Mouse (Mus musculus) stomach, adult 2 months (tissue): ENCODE results near the gene Sqor. TPM values are rescaled to one million over a fixed set of nuclear protein-coding genes. Genes with fewer than 3 reads are reported as not detected.

Experiments
- polyA plus RNA-seq: library from polyadenylated mRNA; depleted of rRNA; stranded (reverse); fragments of >200 nt; gene quantifications from 2 replicates; pipeline ENCODE4 v1.2.3, GENCODE M21; 2012; rRNA removed

The Sqor gene
- polyA plus RNA-seq, result 62.7 and 67.6 TPM in 2 replicates

DNA sequence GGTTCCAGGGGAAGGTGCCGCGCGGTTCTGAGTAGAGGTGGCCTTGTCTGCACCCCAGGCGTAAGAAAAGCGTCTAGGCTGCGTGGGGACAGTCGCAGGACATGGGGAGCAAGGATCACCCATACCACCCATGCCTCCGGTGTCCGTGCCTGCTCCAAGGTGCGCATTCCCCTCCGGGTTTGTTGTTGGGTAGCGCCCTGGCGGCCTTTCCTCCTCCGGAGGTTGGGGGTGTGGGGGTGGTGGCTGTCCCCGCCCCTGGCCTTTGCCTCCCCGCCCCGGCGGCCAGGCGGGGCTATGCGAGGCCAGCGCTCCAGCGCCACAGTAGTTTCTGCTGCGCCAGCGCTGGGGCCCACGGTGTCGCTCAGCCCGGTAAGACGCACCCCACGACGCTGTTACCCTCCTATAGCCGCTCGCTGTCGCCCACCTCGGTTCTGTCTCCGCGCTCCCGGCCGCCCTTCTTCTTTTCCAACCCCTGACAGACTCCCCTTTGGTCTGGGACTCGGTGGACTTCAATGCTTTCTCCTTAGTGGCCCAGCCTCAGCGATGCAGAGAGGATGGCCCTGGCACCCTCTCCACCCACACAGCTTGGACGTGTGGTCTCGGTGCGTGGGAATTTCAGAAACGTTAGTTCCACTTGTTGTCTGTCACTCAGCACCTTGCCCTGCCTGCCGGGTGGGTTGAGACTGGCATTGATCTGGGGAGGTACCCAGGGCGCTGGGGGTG lies at the start of gene Sqor:
Sqor (plus strand) TSS at position 167 of the 723 bp plus-strand sequence.

GRCm38 (mm10) chr2:122737894-122738830 lies 26.9 kb upstream of the Sqor start, which contains the start of gene Bloc1s6:
Gene Bloc1s6 (plus strand): TSS chr2:122738503.

Other genes starting within 250 kb of the Sqor start
- gene Gatm, start 153.9 kb upstream of the Sqor start, polyA plus RNA-seq, result 0.82 and 0.91 TPM in 2 replicates
- 5.8 and 9.3 TPM in 2 replicates for gene AA467197, start 128.3 kb upstream of the Sqor start, polyA plus RNA-seq
- 1.1 and 1.4 TPM in 2 replicates for gene Slc30a4, start 62.6 kb upstream of the Sqor start, polyA plus RNA-seq
- gene Bloc1s6, start 26.7 kb upstream of the Sqor start, polyA plus RNA-seq, result 17.7 and 26.7 TPM in 2 replicates